Mouse (Mus musculus): ENCODE data around the gene Uts2r. TPM values are rescaled to one million over a fixed set of nuclear protein-coding genes. Genes with fewer than 3 reads are reported as not detected.

The Uts2r gene
- polyA plus RNA-seq, 1 experiment from 2014 or later: 0.32 TPM

- Histone ChIP-seq H3K4me3 (no peak overlapping the region), H3K27ac (no peak overlapping the region)
- ATAC-seq (ENCODE audit: low FRiP score): peak; percentile 38; the same call in 1 of the 2 replicates
These were observed 16.5 kb downstream of the Uts2r start for GRCm38 (mm10) chr11:121176285-121177270.

GRCm38 (mm10) chr11:121189681-121190080 lies 29.6 kb downstream of the Uts2r start:
- 95% methylated on average over 3 of the region's 3 CpGs for WGBS
- ATAC-seq (ENCODE audit: low FRiP score): no peak
- Histone ChIP-seq H3K36me3 (peaks cover 13% of the 10 kb centered on the region; the same call in 1 of the 2 replicates), H3K9me3 (replicated peaks) (no peaks in the 10 kb centered on the region), H3K4me3 (no peak overlapping the region), H3K4me1 (no peaks in the 10 kb centered on the region), H3K27me3 (no peaks in the 10 kb centered on the region), H3K4me2 (replicated peaks) (no peak overlapping the region), H3K9ac (no peak overlapping the region), H3K27ac (no peak overlapping the region)

More at GRCm38 (mm10) chr11:121176285-121177270, 16.5 kb downstream of the Uts2r start:
- H3K4me1 ChIP-seq: peaks cover 19% of the 10 kb centered on the region
- H3K36me3 ChIP-seq: peaks cover 7% of the 10 kb centered on the region
- no peak overlapping the region for H3K9ac ChIP-seq
- H3K9me3 ChIP-seq (replicated peaks): no peaks in the 10 kb centered on the region
- H3K27me3 ChIP-seq: no peaks in the 10 kb centered on the region
- H3K4me2 ChIP-seq (replicated peaks): no peak overlapping the region
- WGBS: 57% methylated on average over 12 of the region's 12 CpGs

- WGBS: 66% methylated on average over 2 of the region's 2 CpGs
- no peak overlapping the region for H3K27ac ChIP-seq
- no peaks in the 10 kb centered on the region for H3K9me3 ChIP-seq (replicated peaks)
- no peak overlapping the region for H3K4me2 ChIP-seq (replicated peaks)
- ATAC-seq (ENCODE audit: low FRiP score): no peak
- no peaks in the 10 kb centered on the region for H3K27me3 ChIP-seq
- no peak overlapping the region for H3K4me3 ChIP-seq
- H3K36me3 ChIP-seq: peaks cover 17% of the 10 kb centered on the region; the same call in 1 of the 2 replicates
- H3K4me1 ChIP-seq: no peaks in the 10 kb centered on the region
- H3K9ac ChIP-seq: no peak overlapping the region
These were observed 32.7 kb downstream of the Uts2r start for GRCm38 (mm10) chr11:121192742-121193141.

GRCm38 (mm10) chr11:121193415-121193814 lies 33.3 kb downstream of the Uts2r start:
- Histone ChIP-seq H3K27ac (no peak overlapping the region), H3K9ac (no peak overlapping the region), H3K4me2 (replicated peaks) (no peak overlapping the region), H3K9me3 (replicated peaks) (no peaks in the 10 kb centered on the region), H3K27me3 (no peaks in the 10 kb centered on the region), H3K4me1 (no peaks in the 10 kb centered on the region), H3K36me3 (peaks cover 17% of the 10 kb centered on the region; the same call in 1 of the 2 replicates), H3K4me3 (no peak overlapping the region)
- no peak for ATAC-seq (ENCODE audit: low FRiP score)
- WGBS: 84% methylated on average over 3 of the region's 3 CpGs

GRCm38 (mm10) chr11:121198622-121199021 lies 38.6 kb downstream of the Uts2r start:
- H3K27me3 ChIP-seq: no peaks in the 10 kb centered on the region
- no peak overlapping the region for H3K27ac ChIP-seq
- no peak overlapping the region for H3K9ac ChIP-seq
- WGBS: 65% methylated on average over 2 of the region's 2 CpGs
- H3K4me2 ChIP-seq (replicated peaks): no peak overlapping the region
- peaks cover 13% of the 10 kb centered on the region; the same call in 1 of the 2 replicates for H3K36me3 ChIP-seq
- ATAC-seq (ENCODE audit: low FRiP score): no peak
- peaks cover 2% of the 10 kb centered on the region; the same call in 1 of the 2 replicates for H3K4me1 ChIP-seq
- H3K9me3 ChIP-seq (replicated peaks): no peaks in the 10 kb centered on the region
- no peak overlapping the region for H3K4me3 ChIP-seq

GRCm38 (mm10) chr11:121199851-121200250 lies 39.8 kb downstream of the Uts2r start:
- no peak overlapping the region for H3K9ac ChIP-seq
- H3K9me3 ChIP-seq (replicated peaks): no peaks in the 10 kb centered on the region
- H3K36me3 ChIP-seq: peaks cover 6% of the 10 kb centered on the region; the same call in 1 of the 2 replicates
- peaks cover 7% of the 10 kb centered on the region for H3K4me1 ChIP-seq
- 78% methylated on average over 4 of the region's 4 CpGs for WGBS
- H3K4me2 ChIP-seq (replicated peaks): no peak overlapping the region
- H3K27ac ChIP-seq: no peak overlapping the region
- no peaks in the 10 kb centered on the region for H3K27me3 ChIP-seq
- ATAC-seq (ENCODE audit: low FRiP score): no peak
- H3K4me3 ChIP-seq: no peak overlapping the region

- Histone ChIP-seq H3K9me3 (replicated peaks) (no peaks in the 10 kb centered on the region), H3K4me3 (no peak overlapping the region), H3K4me2 (replicated peaks) (no peak overlapping the region), H3K27ac (no peak overlapping the region), H3K27me3 (no peaks in the 10 kb centered on the region), H3K4me1 (peaks cover 12% of the 10 kb centered on the region), H3K9ac (no peak overlapping the region), H3K36me3 (no peaks in the 10 kb centered on the region)
- ATAC-seq (ENCODE audit: low FRiP score): no peak
- 91% methylated on average over 6 of the region's 6 CpGs for WGBS
These were observed 40.7 kb downstream of the Uts2r start for GRCm38 (mm10) chr11:121200781-121201180.

- no peak overlapping the region for H3K4me3 ChIP-seq
- H3K27me3 ChIP-seq: no peaks in the 10 kb centered on the region
- H3K36me3 ChIP-seq: no peaks in the 10 kb centered on the region
- no peak for ATAC-seq (ENCODE audit: low FRiP score)
- no peak overlapping the region for H3K4me2 ChIP-seq (replicated peaks)
- peaks cover 12% of the 10 kb centered on the region for H3K4me1 ChIP-seq
- H3K9ac ChIP-seq: no peak overlapping the region
- WGBS: 67% methylated on average over 11 of the region's 11 CpGs
- no peaks in the 10 kb centered on the region for H3K9me3 ChIP-seq (replicated peaks)
- no peak overlapping the region for H3K27ac ChIP-seq
These were observed 41.5 kb downstream of the Uts2r start for GRCm38 (mm10) chr11:121201436-121202198.

GRCm38 (mm10) chr11:121203859-121204160 lies 43.7 kb downstream of the Uts2r start:
- no peaks in the 10 kb centered on the region for H3K9me3 ChIP-seq (replicated peaks)
- H3K9ac ChIP-seq: 0 out of 2 replicates have a peak overlapping the region, but pooled peaks have one; percentile 18
- H3K4me1 ChIP-seq: peaks cover 12% of the 10 kb centered on the region
- peak overlapping the region; percentile 92; the same call in 1 of the 2 replicates for H3K27ac ChIP-seq
- no peaks in the 10 kb centered on the region for H3K27me3 ChIP-seq
- peaks cover 7% of the 10 kb centered on the region; the same call in 1 of the 2 replicates for H3K36me3 ChIP-seq
- no peak for ATAC-seq (ENCODE audit: low FRiP score)
- peak overlapping the region; percentile 82 for H3K4me3 ChIP-seq
- peak overlapping the region; percentile 79 for H3K4me2 ChIP-seq (replicated peaks)
- under 1% methylated on average over 5 of the region's 5 CpGs for WGBS

GRCm38 (mm10) chr11:121204161-121205006 lies 44.3 kb downstream of the Uts2r start, which contains the start of the genes Hexdc and Ogfod3:
Gene Hexdc, plus strand, starts transcription at chr11:121204433.
Gene Ogfod3, minus strand, starts transcription at chr11:121204711.
- Histone ChIP-seq H3K4me2 (replicated peaks) (peak within 1 kb of the TSS; percentile 79), H3K4me1 (peaks cover 12% of the 10 kb centered on the region), H3K9ac (peak within 1 kb of the TSS; percentile 76), H3K9me3 (replicated peaks) (no peaks in the 10 kb centered on the region), H3K27ac (peak within 1 kb of the TSS; percentile 92), H3K4me3 (peak within 1 kb of the TSS; percentile 82), H3K27me3 (no peaks in the 10 kb centered on the region), H3K36me3 (peaks cover 10% of the 10 kb centered on the region)
- 0% methylated on average over 55 of the region's 70 CpGs for WGBS
- peak; percentile 96 for ATAC-seq (ENCODE audit: low FRiP score)
